Mouse (Mus musculus) embryonic facial prominence, embryonic 13.5 days (tissue): ENCODE results near the gene Gnl2. TPM values are rescaled to one million over a fixed set of nuclear protein-coding genes. Genes with fewer than 3 reads are reported as not detected.

Experiments used
- ATAC-seq: fragments of 200-750 bp; cut with Nextera tagmentation; 2 replicates; pipeline ENCODE4 v1.8.0; 2017; ENCODE audit warnings: low read depth; ENCODE audit not compliant: insufficient number of reproducible peaks, insufficient read depth, low FRiP score, low TSS enrichment
- H3K27ac ChIP-seq: fragments of 300-500 bp; sonication (generic); 2 replicates; pipeline ENCODE4 v1.5.1; 2015; ENCODE audit warnings: moderate library complexity, mild to moderate bottlenecking, inconsistent platforms
- H3K27me3 ChIP-seq: fragments of 300-500 bp; sonication (generic); 2 replicates; pipeline ENCODE4 v1.6.1; 2015; ENCODE audit warnings: mild to moderate bottlenecking, inconsistent platforms
- H3K36me3 ChIP-seq: fragments of 300-500 bp; sonication (generic); 2 replicates; pipeline ENCODE4 v1.6.1; 2015; ENCODE audit warnings: mild to moderate bottlenecking, inconsistent platforms
- H3K4me1 ChIP-seq: fragments of 300-500 bp; sonication (generic); 2 replicates; pipeline ENCODE4 v1.6.1; 2015; ENCODE audit warnings: inconsistent platforms
- H3K4me2 ChIP-seq: fragments of 300-500 bp; sonication (generic); 2 replicates; pipeline ENCODE4 v1.6.1; 2015; ENCODE audit warnings: moderate library complexity, mild to moderate bottlenecking, inconsistent platforms
- H3K4me3 ChIP-seq: fragments of 300-500 bp; sonication (generic); 2 replicates; pipeline ENCODE4 v1.5.1; 2015; ENCODE audit warnings: mild to moderate bottlenecking, inconsistent platforms
- H3K9ac ChIP-seq: fragments of 300-500 bp; sonication (generic); 2 replicates; pipeline ENCODE4 v1.6.1; 2015; ENCODE audit warnings: mild to moderate bottlenecking, inconsistent platforms
- H3K9me3 ChIP-seq: fragments of 300-500 bp; sonication (generic); 2 replicates; pipeline ENCODE4 v1.6.1; 2016; ENCODE audit warnings: inconsistent platforms
- WGBS: fragments of 180-500 bp; shearing (Covaris S2); methylation state at CpG from one replicate; pipeline ENCODE4 v1.1.7; 2015; ENCODE audit warnings: mixed read lengths; 5-methylcytosine and 5-hydroxymethylcytosine counted together
- polyA plus RNA-seq: library from polyadenylated mRNA; unstranded; fragments of >200 nt; fragmentation: Nextera tagmentation; extraction: Ambion mirVana; gene quantifications from 2 replicates; pipeline ENCODE4 v1.2.1, GENCODE M21; 2015

The Gnl2 gene
- polyA plus RNA-seq, result 111 and 112 TPM in 2 replicates

DNA sequence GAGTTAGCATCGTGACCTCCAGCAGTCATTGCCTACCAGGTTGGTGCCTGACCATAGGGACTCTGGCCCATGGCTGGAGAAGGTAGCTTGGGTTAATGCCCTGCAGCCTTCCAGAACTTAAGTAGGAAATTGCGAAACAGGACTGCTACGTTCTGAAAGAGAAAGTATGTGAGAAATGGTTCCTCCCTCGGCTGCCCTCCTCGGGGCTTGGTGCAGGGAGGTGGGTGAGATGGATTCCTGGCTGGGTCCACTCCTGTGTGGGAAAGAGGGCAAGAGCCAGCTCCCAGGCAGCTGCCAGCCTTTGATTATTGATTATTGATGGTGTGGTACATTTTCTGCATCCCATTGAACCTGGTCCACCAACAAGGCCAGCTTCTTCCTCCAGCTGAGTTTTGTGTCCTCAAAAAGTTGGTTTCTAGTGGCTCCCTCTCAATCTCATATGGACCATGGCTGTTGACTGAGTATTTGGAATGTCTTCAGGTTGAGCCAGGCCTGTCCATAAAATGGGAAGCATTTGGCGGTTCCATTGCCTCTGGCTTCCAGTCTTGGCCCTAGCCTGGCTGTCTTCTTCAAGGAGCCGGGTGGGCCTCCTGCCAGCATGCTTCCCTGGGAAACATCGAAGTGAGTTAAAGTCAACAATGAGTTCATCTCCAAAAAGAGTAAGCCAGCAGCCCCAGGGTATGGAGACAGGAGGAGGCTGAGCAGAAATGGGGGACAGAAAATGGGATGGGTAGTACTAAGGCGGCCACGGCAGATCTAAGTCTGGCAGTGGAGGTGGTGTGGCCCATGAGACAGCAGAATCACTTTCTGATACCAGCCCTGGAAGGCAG is at the start of gene Gnl2:
Gene Gnl2, plus strand, starts transcription at position 780 of the 830 bp plus-strand sequence.
- no peak within 1 kb of the TSS for H3K4me2 ChIP-seq
- 83% methylated on average over 10 of the region's 10 CpGs for WGBS
- H3K27ac ChIP-seq, result 0 out of 2 replicates have a peak within 1 kb of the TSS, but pooled peaks have one; percentile 23

GRCm38 (mm10) chr4:124968711-124969110 is 47.7 kb upstream of the Gnl2 start:
- Histone ChIP-seq H3K9me3 (no peaks in the 10 kb centered on the region), H3K36me3 (no peaks in the 10 kb centered on the region), H3K27me3 (peaks cover 36% of the 10 kb centered on the region), H3K4me2 (peak overlapping the region; percentile 41), H3K4me3 (no peak overlapping the region), H3K27ac (peak overlapping the region; percentile 89), H3K9ac (peak overlapping the region; percentile 46; the same call in 1 of the 2 replicates), H3K4me1 (peaks cover 66% of the 10 kb centered on the region)
- ATAC-seq, result peak; percentile 46; the same call in 1 of the 2 replicates
- WGBS, result 15% methylated on average over 6 of the region's 6 CpGs

More for the DNA sequence above, at the start of gene Gnl2:
- Histone ChIP-seq H3K9me3 (no peaks in the 10 kb centered on the region), H3K9ac (no peak within 1 kb of the TSS), H3K36me3 (no peaks in the 10 kb centered on the region), H3K4me1 (peaks cover 22% of the 10 kb centered on the region), H3K27me3 (peaks cover 52% of the 10 kb centered on the region), H3K4me3 (no peak within 1 kb of the TSS)
- ATAC-seq, result no peak

DNA sequence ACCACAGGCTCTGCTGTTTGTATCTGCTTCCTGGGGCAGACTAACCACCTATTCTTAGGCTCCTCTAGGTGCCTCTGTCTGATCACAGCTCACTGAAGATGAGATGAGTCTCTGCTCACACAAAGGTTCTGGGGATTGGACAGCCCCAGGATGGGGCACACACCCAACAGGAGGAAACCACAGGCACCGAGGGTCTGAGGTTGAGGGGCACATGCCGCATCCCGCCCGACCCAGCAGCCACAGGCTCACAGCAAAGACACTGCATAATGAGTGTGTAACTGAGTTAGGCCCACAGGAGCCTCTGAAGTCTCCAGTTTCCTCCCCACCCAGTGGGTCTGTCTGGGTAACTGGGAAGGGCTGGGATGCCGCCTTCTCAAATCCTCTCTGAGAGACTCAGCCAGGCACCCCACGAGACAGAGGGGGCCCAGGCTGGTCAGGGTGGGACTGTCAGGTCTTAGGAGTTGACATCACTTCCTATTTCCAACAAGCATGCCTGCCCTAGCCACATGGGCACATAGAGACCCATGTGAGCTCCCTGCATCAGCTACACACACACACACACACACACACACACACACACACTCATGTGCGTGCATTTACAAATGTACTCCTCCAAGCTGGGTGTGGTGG is 47.1 kb upstream of the Gnl2 start:
- WGBS, result 32% methylated on average over 7 of the region's 7 CpGs
- H3K36me3 ChIP-seq, result no peaks in the 10 kb centered on the region
- peaks cover 66% of the 10 kb centered on the region for H3K4me1 ChIP-seq
- no peaks in the 10 kb centered on the region for H3K9me3 ChIP-seq
- peak overlapping the region; percentile 46; the same call in 1 of the 2 replicates for H3K9ac ChIP-seq
- H3K27me3 ChIP-seq, result peaks cover 42% of the 10 kb centered on the region
- ATAC-seq, result peak; percentile 45; the same call in 1 of the 2 replicates
- peak overlapping the region; percentile 41 for H3K4me2 ChIP-seq
- H3K4me3 ChIP-seq, result no peak overlapping the region
- peak overlapping the region; percentile 89 for H3K27ac ChIP-seq

- no peak overlapping the region for H3K4me3 ChIP-seq
- H3K27ac ChIP-seq, result peak overlapping the region; percentile 89
- peaks cover 43% of the 10 kb centered on the region for H3K27me3 ChIP-seq
- H3K36me3 ChIP-seq, result no peaks in the 10 kb centered on the region
- no peak overlapping the region for H3K4me2 ChIP-seq
- 64% methylated on average over 11 of the region's 11 CpGs for WGBS
- ATAC-seq, result no peak
- peak overlapping the region; percentile 3; the same call in 1 of the 2 replicates for H3K9ac ChIP-seq
- no peaks in the 10 kb centered on the region for H3K9me3 ChIP-seq
- H3K4me1 ChIP-seq, result peaks cover 67% of the 10 kb centered on the region
Observed at GRCm38 (mm10) chr4:124970194-124970593, 46.2 kb upstream of the Gnl2 start.

DNA sequence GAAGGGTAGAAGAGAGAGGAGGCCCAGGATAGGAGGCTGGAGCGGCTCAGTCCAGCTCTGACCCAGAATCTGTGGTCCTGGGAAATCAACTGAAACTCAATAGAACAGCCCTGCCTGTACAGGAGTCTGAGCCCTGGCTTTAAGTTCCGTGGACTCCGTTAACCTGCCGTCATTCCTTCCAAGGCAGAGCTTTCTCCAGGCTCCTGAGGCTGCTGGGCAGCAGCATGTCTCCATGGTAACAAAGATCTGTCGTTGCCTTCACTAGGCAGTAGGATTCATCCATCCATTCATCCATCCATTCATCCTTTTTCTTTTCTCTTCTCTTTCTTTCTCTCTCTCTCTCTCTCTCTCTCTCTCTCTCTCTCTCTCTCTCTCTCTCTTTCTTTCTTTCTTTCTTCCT is 45.7 kb upstream of the Gnl2 start:
- Histone ChIP-seq H3K27me3 (peaks cover 38% of the 10 kb centered on the region), H3K9ac (peak overlapping the region; percentile 3; the same call in 1 of the 2 replicates), H3K9me3 (no peaks in the 10 kb centered on the region), H3K4me1 (peaks cover 64% of the 10 kb centered on the region), H3K27ac (peak overlapping the region; percentile 89; the same call in 1 of the 2 replicates), H3K4me3 (no peak overlapping the region), H3K36me3 (no peaks in the 10 kb centered on the region), H3K4me2 (no peak overlapping the region)
- WGBS, result 36% methylated on average over 5 of the region's 5 CpGs
- ATAC-seq, result no peak

DNA sequence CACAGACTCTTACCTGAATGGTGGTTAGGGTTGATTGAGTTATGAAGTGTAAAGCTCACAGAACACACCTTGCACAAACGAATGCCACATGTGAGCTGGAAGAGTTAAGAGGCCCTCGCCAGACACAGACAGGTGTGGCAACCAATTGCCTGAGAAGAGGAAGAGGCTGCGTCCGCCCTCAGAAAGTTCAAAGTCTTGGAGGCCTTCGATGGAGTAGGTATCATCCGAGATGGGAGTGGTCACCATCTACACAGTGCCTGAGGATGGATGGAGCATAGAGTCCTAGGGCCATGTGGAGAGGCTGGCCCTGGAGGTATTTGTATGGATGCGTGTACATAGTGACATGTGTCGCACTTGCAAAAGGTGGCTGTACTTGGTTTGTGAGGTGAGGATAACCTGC is 45.3 kb upstream of the Gnl2 start:
- no peak for ATAC-seq
- no peak overlapping the region for H3K27ac ChIP-seq

DNA sequence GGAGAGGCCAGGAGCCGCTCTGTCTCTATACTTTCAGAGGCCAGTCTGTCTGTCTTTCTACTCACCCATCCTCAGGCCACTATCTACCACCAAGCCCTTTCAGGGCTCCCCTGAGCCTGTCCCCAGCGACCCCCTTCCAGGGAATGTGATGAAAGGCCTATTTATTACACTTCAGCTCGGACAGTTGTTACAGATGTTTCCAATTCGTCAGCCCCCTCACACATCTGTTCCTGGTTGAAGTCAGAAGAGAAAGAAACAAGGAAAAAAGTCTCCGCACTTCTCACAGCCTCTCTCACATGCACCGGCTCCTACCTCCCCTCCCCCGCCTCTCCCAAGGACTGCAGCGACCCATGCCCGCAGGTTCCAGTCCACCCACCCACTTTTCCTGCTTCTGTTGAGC is 44.1 kb upstream of the Gnl2 start:
- Histone ChIP-seq H3K4me1 (peaks cover 64% of the 10 kb centered on the region), H3K9ac (no peak overlapping the region), H3K36me3 (no peaks in the 10 kb centered on the region), H3K4me3 (no peak overlapping the region), H3K27ac (peak overlapping the region; percentile 1; the same call in 1 of the 2 replicates), H3K9me3 (no peaks in the 10 kb centered on the region), H3K27me3 (peaks cover 34% of the 10 kb centered on the region), H3K4me2 (peak overlapping the region; percentile 31)
- no peak for ATAC-seq
- WGBS, result 23% methylated on average over 9 of the region's 9 CpGs

More for the DNA sequence above, 45.3 kb upstream of the Gnl2 start:
- Histone ChIP-seq H3K4me3 (no peak overlapping the region), H3K36me3 (no peaks in the 10 kb centered on the region), H3K9me3 (no peaks in the 10 kb centered on the region), H3K4me2 (no peak overlapping the region), H3K4me1 (peaks cover 64% of the 10 kb centered on the region), H3K27me3 (peaks cover 34% of the 10 kb centered on the region), H3K9ac (no peak overlapping the region)
- WGBS, result 74% methylated on average over 8 of the region's 8 CpGs

DNA sequence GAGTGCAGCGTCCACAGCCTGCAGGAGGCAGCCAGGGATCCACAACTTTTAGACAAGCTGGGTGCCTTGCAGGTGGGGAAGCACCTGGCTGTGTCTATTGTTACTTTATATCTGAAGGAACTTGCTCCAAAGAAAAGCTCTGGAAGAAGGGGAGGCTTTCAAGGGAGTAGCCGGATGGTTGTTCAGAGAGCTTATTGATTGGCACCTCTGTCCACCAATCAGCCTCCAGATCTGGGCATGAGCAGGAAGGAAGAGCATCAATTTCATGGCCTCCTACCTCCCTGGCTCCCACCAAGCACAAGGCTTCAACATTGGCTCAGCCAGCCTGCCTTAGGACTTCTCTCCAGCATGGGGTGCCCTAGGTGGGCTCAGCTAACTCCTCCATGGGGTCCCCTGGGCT is 43.1 kb upstream of the Gnl2 start:
- 76% methylated on average over 2 of the region's 2 CpGs for WGBS
- Histone ChIP-seq H3K9ac (no peak overlapping the region), H3K27ac (no peak overlapping the region), H3K9me3 (no peaks in the 10 kb centered on the region), H3K4me3 (no peak overlapping the region), H3K27me3 (peaks cover 32% of the 10 kb centered on the region), H3K36me3 (no peaks in the 10 kb centered on the region), H3K4me2 (0 out of 2 replicates have a peak overlapping the region, but pooled peaks have one; percentile 31), H3K4me1 (peaks cover 59% of the 10 kb centered on the region)
- no peak for ATAC-seq

- no peak for ATAC-seq
Observed at GRCm38 (mm10) chr4:124978201-124978600, 38.2 kb upstream of the Gnl2 start.

GRCm38 (mm10) chr4:124983893-124984526 is 32.4 kb upstream of the Gnl2 start:
- H3K9ac ChIP-seq, result no peak overlapping the region
- peaks cover 91% of the 10 kb centered on the region for H3K27me3 ChIP-seq
- ATAC-seq, result no peak
- H3K36me3 ChIP-seq, result no peaks in the 10 kb centered on the region
- H3K4me3 ChIP-seq, result no peak overlapping the region
- H3K4me2 ChIP-seq, result no peak overlapping the region
- H3K9me3 ChIP-seq, result no peaks in the 10 kb centered on the region
- no peak overlapping the region for H3K27ac ChIP-seq
- 16% methylated on average over 9 of the region's 9 CpGs for WGBS
- H3K4me1 ChIP-seq, result peaks cover 54% of the 10 kb centered on the region

More at GRCm38 (mm10) chr4:124978201-124978600, 38.2 kb upstream of the Gnl2 start:
- WGBS, result 38% methylated on average over 5 of the region's 5 CpGs
- Histone ChIP-seq H3K4me3 (no peak overlapping the region), H3K36me3 (no peaks in the 10 kb centered on the region), H3K9ac (no peak overlapping the region), H3K4me1 (peaks cover 21% of the 10 kb centered on the region), H3K4me2 (no peak overlapping the region), H3K27ac (no peak overlapping the region), H3K9me3 (no peaks in the 10 kb centered on the region), H3K27me3 (peaks cover 48% of the 10 kb centered on the region)
